Mouse (Mus musculus) urinary bladder, postnatal 4 days (tissue): Measurements from ENCODE around the gene Slc10a4.

Source experiments
- DNase-seq, 2 experiments: peaks; one replicate each; pipeline ENCODE4 v3.0.0; 2021 to 2022; ENCODE audit warnings: low spot score in 2 of 2

Slc10a4 gene

DNA sequence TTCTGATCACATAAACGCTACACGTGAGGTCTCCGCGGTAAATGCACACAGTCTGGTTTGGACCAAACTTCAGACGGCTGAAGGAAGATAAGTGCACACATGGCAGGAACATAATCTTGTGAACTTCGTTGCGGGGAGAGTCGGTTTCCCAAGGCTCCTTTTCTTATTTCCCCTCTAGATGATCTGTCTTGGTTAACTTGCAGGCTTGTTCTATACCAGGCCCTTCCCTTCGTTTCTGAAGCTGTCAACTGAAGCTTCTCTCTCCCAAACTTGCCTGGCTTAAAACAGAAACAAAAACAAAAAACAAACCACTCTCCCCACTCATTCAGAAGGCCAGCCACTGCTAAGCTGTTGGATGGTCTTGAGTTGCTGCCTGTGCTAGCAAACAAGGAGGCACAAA, 8.1 kb downstream of the Slc10a4 start:
- no peak for DNase-seq

DNA sequence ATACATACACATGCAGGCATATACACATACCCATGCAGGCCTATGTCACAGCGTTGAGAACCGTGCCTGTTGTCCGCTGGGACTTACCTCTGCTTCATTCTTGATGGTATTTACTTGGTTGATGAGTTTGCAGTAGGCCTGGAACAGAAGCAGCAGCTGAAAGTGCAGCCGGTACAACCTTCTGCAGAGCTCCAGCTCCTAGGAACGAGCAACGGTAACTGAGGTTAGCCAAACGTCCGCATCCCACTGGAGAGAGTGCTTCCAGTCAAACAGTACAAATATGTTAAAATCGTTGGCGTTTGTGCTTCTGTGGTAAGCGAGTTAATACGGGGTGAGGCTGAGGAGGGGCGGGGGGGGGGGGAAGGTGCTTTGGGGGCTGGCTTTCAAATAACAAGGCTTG, 17.1 kb downstream of the Slc10a4 start:
- no peak for DNase-seq

DNA sequence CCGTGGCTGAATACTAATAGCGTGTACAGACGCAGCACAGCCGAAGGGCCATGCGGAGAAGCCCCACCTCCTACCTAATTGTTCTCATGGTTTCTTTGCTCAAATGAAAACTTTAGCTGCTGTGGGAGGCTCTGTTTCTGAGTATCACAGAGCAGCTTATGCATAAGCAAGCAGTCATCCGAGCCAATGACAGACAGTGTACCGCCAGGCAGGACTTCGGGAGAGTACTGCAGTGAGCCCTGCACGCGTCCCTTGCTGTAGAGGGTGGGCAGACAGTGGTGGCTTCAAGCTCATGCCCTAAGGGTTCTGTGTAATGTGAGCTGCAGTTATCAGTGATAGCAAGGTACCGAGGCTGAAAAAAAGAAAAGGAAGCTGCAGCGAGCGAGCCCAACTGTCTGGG, 22.0 kb downstream of the Slc10a4 start:
- no peak for DNase-seq

DNA sequence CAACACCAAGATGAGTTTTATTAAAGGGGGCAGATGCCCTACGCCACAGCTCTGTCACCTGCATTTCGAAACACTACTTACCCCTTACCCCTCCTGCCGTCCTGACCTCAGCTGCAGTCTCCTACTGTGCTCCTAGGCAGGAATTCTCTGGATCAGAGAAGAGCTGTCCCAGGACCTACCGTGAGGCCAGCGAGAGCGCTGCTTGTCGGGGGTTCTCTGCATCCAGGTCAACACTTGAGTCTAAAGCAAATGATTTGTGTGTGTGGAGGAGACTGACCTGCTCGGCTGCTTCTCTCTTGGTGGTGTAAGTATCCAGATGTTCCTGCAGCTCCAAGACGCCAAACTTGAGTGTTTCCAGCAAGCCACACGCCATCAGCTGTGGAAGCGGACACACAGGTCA, 25.8 kb downstream of the Slc10a4 start:
- DNase-seq = no peak

DNA sequence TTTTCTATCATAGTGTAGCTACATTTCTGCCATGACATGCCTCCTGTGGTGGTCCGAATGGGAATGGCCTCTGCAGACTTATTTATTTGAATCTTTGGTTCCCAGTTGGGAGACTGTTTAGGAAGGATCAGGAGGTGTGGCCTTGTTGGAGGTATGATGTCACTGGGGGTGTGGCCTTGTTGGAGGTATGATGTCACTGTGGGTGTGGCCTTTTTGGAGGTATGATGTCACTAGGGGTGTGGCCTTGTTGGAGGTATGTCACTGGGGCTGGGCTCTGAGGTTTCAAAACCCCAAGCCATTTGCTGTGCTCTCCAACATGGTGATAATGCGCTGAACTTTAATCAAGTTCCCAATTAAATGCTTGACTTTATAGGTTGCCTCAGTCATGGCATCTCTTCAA, 37.4 kb downstream of the Slc10a4 start:
- DNase-seq = no peak

DNA sequence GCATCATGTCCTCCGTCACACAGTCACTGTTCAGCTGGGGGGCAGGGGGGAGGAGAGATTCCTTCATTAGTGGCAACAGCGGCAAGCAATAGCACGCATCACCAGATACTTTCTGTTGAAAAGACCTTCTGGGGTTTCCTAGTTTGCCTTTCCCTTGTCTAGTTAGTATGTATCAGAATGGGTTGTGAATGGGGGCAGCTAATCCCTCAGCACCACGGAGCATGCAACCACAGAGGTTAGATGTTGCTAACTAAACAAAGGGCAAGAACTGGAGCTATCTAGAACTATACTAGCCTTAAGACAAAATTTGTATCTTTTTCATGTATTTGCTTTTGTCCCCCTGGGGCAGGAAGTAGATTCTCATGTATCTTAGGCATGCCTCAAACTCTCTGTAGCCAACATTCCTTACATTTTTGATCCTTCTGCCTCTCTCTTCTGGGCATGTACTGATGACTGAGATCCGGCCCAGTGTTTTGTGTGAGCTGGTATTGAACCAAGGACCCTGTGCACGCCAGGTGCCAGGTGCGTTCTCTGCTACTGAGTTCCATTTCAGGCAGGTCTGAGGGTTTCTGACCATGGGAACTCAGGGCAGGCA, 41.1 kb downstream of the Slc10a4 start:
- no peak for DNase-seq

DNA sequence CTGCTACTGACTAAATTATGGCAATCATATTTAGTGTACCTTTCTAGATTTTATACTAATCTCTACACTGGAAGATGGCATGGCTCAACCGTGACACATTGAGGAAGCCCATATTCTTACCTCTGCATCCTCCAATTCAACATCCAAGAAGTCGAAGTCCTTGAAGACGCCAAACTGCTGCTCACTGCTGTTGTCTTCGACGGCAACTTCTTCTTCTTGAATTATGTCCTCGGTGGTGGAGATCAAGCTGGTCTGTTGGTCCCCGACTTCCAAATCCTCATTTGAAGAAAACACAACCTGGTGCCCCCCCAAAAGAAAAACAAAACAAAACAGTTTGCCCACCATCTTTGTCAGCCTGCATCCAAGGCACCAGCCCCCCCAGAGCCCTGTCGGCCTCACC, 47.2 kb downstream of the Slc10a4 start:
- no peak for DNase-seq

DNA sequence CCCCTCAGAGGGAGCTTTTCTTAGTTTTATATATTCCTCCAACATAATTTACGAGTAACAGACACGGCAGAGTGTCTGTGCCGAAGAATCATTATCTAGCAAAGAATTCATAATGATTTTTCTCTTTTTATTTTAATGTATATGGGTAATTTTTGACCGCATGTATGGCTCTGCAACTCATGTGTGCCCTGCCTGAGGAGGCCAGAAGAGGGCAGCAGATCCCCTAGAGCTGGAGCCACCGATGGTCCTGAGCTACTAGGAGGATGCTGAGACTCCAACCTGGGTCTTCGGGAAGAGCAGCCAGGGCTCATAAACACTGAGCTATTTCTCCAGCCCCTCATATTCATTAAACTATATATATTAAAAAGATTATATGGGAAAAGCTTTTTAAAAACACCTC, 49.8 kb downstream of the Slc10a4 start:
- DNase-seq = no peak

DNA sequence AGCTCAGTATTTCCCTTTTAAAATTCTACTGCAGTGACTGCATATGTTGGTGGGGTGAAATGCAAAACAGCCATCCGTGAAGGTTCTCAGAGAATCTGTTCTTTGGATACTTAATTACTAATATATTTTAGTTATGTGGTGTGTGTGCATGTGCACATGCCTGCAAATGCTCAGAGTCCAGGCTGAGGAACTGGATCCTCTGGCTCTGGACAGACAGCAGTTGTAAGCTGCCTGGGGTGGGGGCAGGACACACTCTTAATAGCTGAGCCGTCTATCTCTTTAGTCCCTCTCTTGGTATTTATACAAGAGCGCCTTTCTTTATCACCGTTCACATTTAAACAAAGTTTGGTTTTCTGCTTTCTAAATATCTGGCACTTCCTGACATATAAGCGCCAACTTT, 50.3 kb downstream of the Slc10a4 start:
- DNase-seq = no peak

DNA sequence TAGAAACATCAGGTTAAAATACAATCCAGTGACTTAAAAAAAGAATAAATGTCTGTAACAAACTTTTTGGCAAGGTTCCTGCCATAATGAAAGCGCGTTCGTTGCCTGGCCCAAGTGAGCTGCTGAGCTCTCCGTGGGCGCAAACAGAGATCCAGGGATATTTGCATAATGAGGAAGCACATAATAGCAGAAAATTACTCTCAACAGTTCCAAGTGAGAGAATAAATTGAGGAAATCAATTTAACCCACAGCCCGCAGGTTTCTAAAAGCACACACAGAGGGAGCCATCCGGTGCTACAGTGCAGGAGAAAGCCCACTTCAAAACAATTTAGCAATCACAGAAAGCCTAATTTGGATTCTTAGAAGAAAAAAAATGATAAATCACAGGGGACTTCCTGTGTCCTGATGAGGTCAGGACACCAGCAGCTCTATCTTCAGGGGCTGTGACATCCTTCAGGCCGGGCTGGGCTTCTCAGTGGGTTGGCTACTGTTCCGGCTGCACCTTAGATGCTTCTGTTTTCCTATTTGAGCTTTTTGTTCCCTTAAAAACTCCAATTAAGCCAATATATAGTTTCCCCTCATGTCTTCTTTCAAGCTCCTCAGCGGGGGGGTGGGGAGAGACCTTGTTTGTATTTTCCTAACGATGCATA, 54.9 kb downstream of the Slc10a4 start:
- DNase-seq = no peak
